Mouse (Mus musculus) heart, adult 2 months (tissue): ENCODE data around the gene Igfbp4. TPM values are rescaled to one million over a fixed set of nuclear protein-coding genes. Genes with fewer than 3 reads are reported as not detected.

ENCODE experiments used
- DNase-seq, 2 experiments: peaks; one replicate each; pipeline ENCODE4 v3.0.0; 2021
- H3K27ac ChIP-seq: fragments of 200-600 bp; 2 replicates; pipeline ENCODE4 v1.8.1; 2022
- H3K27me3 ChIP-seq: fragments of 200-500 bp; 2 replicates; pipeline ENCODE4 v1.6.1; 2012; ENCODE audit warnings: mild to moderate bottlenecking, low read length, inconsistent platforms, mixed read lengths; ENCODE audit not compliant: control insufficient read depth, insufficient read depth
- H3K36me3 ChIP-seq: fragments of 200-500 bp; 2 replicates; pipeline ENCODE4 v1.6.1; 2012; ENCODE audit warnings: low read length, inconsistent platforms; ENCODE audit not compliant: control insufficient read depth, insufficient read depth
- H3K4me1 ChIP-seq: fragments of 200-500 bp; 2 replicates; pipeline ENCODE4 v1.6.1; 2011; ENCODE audit warnings: low read length; ENCODE audit not compliant: control insufficient read depth, insufficient read depth
- H3K4me3 ChIP-seq: fragments of 200-600 bp; 2 replicates; pipeline ENCODE4 v1.8.1; 2022
- H3K79me2 ChIP-seq: fragments of 200-500 bp; replicated peaks from 2 replicates; pipeline ENCODE4 v1.6.1; 2012; ENCODE audit warnings: mild to moderate bottlenecking, inconsistent platforms, low read length, moderate library complexity, mixed read lengths; ENCODE audit not compliant: control insufficient read depth, insufficient read depth
- H3K9ac ChIP-seq: fragments of 200-500 bp; 2 replicates; pipeline ENCODE4 v1.6.1; 2012; ENCODE audit warnings: low read depth, mild to moderate bottlenecking, control low read depth, inconsistent platforms, low read length, mixed read lengths
- CTCF ChIP-seq: fragments of 200-600 bp; IDR thresholded peaks from 2 replicates; pipeline ENCODE4 v1.8.1; 2022; ENCODE audit warnings: antibody characterized with exemption, mild to moderate bottlenecking, moderate library complexity
- EP300 ChIP-seq: fragments of 200-500 bp; IDR thresholded peaks from 2 replicates; pipeline ENCODE4 v1.6.1; 2011; ENCODE audit warnings: low read depth, low read length, control low read depth; ENCODE audit not compliant: insufficient read depth
- POLR2A ChIP-seq: fragments of 200-500 bp; IDR thresholded peaks from 2 replicates; pipeline ENCODE4 v1.6.1; 2011; ENCODE audit warnings: mild to moderate bottlenecking, low read depth, low read length, control low read depth; ENCODE audit not compliant: insufficient read depth
- WGBS: fragments of 180-500 bp; shearing (Covaris S2); methylation state at CpG from one replicate; pipeline ENCODE4 v1.1.7; 2018; 5-methylcytosine and 5-hydroxymethylcytosine counted together
- intact Hi-C: fragments of 180-260 bp; cut with DNase I; formaldehyde crosslinking; loops from one replicate; pipeline ENCODE4 v1.15.1; 2025
- polyA plus RNA-seq: library from polyadenylated mRNA; depleted of rRNA; stranded (reverse); fragments of >200 nt; gene quantifications from 2 replicates; pipeline ENCODE4 v1.2.3, GENCODE M21; 2012
- total RNA-seq, 2 experiments: library from RNA; stranded (reverse); gene quantifications; 2 replicates each; pipeline ENCODE4 v1.2.3; 2021

Igfbp4 gene
- total and polyA plus RNA-seq, 3 experiments = 81.8 to 163 (median 84.2) TPM

DNA sequence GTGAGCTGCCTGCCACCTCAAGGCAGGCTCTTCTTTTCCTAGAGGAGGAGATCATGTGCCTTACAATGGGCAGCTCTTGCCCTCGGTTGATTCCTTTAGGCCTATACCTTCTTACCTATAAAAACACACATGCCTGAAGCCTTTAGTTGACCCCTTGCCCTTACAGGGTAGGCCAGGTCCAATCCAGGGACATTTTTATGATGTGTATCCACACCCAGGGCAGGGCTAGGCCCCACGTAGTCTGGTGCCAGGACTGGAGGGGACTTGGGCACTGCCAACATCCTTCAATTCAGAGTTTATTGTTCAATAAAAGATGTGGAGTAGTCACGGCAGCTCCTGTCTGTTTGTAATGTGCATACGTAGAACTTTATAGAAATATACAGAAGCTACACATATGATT lies 55.4 kb downstream of the Igfbp4 start:
- H3K79me2 ChIP-seq = no peaks in the 10 kb centered on the region
- H3K9ac ChIP-seq = no peak overlapping the region
- intact Hi-C loops = no loop called here
- H3K27me3 ChIP-seq = 0 out of 2 replicates have a peak, but pooled peaks cover 2% of the 10 kb centered on the region
- TF ChIP-seq CTCF (no peak), EP300 (no peak), POLR2A (no peak)
- no peaks in the 10 kb centered on the region for H3K36me3 ChIP-seq
- no peak overlapping the region for H3K27ac ChIP-seq
- no peak for DNase-seq
- no peak overlapping the region for H3K4me3 ChIP-seq
- WGBS = 86% methylated on average over 4 of the region's 4 CpGs
- H3K4me1 ChIP-seq = peaks cover 7% of the 10 kb centered on the region

DNA sequence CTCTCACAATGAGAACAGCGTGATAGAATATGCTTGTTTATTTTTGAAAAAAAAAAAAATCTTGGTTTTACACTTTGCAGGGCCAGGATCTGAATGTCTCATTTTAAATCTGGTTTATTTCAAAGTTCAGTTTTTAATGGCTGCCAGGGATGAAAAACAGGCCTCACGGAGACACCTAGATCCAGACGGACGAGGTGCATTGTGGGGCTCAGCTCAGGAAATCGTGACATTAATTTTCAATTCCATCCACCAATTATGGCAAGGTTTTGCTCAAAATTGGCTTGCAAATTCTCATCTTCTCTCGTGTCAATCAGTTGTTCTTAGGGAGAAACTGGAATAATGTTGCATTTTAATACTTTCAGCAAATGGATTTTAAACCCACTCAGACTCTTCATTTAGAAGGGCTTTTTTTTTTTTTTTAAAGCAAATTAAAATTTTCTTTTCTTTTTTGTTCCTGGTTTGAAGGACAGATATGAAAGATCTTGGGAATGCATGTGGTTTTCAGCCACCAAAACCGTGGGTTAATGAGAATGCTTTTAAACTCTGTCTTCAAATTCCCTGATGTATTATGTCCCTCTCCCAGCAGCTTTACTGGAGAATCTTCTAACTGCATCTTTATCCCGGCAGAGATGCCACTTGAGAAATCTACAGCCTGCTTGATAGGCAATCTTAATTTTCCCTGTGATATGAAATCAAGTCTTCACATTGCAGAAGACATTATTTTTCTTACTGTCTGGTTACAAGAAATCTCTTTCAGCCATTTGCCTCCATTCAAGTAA lies 56.1 kb downstream of the Igfbp4 start:
- intact Hi-C loops = no loop called here
- no peak for DNase-seq
- no peak overlapping the region for H3K9ac ChIP-seq
- 91% methylated on average over 8 of the region's 8 CpGs for WGBS
- no peak overlapping the region for H3K27ac ChIP-seq
- H3K27me3 ChIP-seq = 0 out of 2 replicates have a peak, but pooled peaks cover 2% of the 10 kb centered on the region
- H3K79me2 ChIP-seq = no peaks in the 10 kb centered on the region
- no peaks in the 10 kb centered on the region for H3K36me3 ChIP-seq
- H3K4me3 ChIP-seq = no peak overlapping the region
- H3K4me1 ChIP-seq = peaks cover 7% of the 10 kb centered on the region
- no peak for TF ChIP-seq POLR2A
- TF ChIP-seq CTCF = no peak
- no peak for TF ChIP-seq EP300

DNA sequence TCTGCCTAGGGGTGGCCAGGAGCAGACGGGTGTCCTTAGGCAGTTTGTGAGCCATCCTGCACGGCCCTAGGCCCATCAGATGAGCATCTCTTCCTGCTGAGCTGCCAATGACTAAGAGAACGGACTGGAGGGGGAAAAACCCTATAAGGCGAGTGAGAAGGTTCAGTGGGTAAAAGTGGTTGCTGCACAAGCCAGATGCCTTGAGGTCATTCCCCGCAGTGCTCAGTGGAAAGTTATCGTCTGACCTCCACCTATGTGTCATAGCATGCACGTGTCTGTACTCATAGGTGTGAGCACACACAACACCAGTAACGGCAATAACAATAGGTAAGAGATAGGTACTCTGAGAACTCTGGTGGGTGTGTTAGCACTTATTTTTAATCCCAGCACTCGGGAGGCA lies 57.9 kb downstream of the Igfbp4 start:
- TF ChIP-seq CTCF (no peak), POLR2A (no peak), EP300 (no peak)
- no peak for DNase-seq
- intact Hi-C loops = no loop called here
- Histone ChIP-seq H3K36me3 (no peaks in the 10 kb centered on the region), H3K79me2 (no peaks in the 10 kb centered on the region), H3K4me1 (peaks cover 7% of the 10 kb centered on the region), H3K4me3 (no peak overlapping the region), H3K27ac (no peak overlapping the region), H3K27me3 (0 out of 2 replicates have a peak, but pooled peaks cover 2% of the 10 kb centered on the region), H3K9ac (no peak overlapping the region)
- WGBS = 82% methylated on average over 9 of the region's 9 CpGs

DNA sequence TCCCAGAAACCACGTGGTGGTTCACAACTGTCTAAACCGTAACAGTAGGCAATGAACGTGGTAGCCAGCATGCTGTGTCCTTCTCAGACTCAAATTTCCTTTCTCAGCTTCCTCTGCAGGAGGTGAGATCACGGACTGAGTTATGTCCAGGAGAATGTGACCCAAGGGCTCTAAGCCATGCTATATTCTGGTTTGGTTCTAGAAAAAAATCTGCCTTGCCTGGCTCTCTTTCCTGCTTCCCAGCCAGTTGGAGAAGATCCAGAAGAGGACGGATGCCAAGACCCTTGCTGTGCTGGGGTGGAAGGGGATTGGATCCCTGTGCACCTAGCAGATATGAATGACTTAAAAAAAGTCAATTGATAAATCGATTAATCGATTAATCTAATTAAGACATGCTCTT lies 58.5 kb downstream of the Igfbp4 start:
- no peak overlapping the region for H3K27ac ChIP-seq
- TF ChIP-seq EP300 (no peak), POLR2A (no peak), CTCF (no peak)
- H3K9ac ChIP-seq = no peak overlapping the region
- intact Hi-C loops = no loop called here
- no peaks in the 10 kb centered on the region for H3K79me2 ChIP-seq
- peaks cover 7% of the 10 kb centered on the region for H3K4me1 ChIP-seq
- no peak for DNase-seq
- H3K4me3 ChIP-seq = no peak overlapping the region
- H3K36me3 ChIP-seq = no peaks in the 10 kb centered on the region
- WGBS = 34% methylated on average over 7 of the region's 7 CpGs
- H3K27me3 ChIP-seq = 0 out of 2 replicates have a peak, but pooled peaks cover 2% of the 10 kb centered on the region

DNA sequence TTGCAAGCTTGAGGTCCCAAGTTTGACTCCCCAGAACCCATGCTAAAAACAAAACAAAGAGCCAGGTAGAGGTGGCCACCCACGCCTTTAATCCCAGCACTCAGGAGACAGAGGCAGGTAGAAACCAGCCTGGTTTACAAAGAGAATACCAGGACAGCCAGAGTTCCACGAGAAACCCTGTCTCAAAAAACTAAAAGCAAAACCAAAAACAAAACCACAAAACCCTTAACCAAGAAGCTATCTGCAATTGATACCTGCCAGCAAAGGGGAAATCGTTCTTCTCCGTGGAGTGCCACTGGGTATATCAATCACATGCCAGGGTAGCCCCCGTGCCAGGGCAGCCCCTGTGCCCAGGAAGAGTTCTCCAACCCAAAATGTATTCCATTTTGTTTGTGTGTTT lies 59.2 kb downstream of the Igfbp4 start:
- Histone ChIP-seq H3K4me1 (peaks cover 7% of the 10 kb centered on the region), H3K27me3 (0 out of 2 replicates have a peak, but pooled peaks cover 2% of the 10 kb centered on the region), H3K79me2 (no peaks in the 10 kb centered on the region), H3K36me3 (no peaks in the 10 kb centered on the region), H3K4me3 (no peak overlapping the region), H3K27ac (no peak overlapping the region), H3K9ac (no peak overlapping the region)
- WGBS = 70% methylated on average over 5 of the region's 5 CpGs
- TF ChIP-seq EP300 (no peak), CTCF (no peak), POLR2A (no peak)
- DNase-seq = no peak
- intact Hi-C loops = no loop called here

DNA sequence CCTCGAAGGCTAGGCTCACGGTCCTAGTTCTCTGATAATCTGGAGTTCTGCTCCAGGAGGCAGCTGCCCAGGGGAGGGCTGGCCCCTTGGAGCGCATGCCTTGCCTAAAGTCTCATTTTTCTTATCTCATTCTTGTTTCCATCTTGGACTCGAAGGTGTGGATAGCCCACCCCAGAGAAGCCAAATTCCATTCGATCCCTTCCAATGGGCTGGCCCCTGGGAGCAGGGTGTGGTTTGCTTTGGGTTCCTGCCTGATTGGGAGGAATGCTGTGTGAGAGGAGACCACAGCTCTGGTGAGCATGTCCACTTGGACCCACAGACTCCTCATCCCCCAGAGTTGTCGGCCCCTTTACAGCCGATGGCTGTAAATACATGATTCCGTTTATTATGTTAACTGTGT lies 60.6 kb downstream of the Igfbp4 start:
- DNase-seq = no peak
- Histone ChIP-seq H3K36me3 (no peaks in the 10 kb centered on the region), H3K79me2 (no peaks in the 10 kb centered on the region), H3K4me3 (no peak overlapping the region), H3K27ac (no peak overlapping the region), H3K4me1 (peaks cover 7% of the 10 kb centered on the region), H3K27me3 (0 out of 2 replicates have a peak, but pooled peaks cover 2% of the 10 kb centered on the region), H3K9ac (no peak overlapping the region)
- 47% methylated on average over 8 of the region's 8 CpGs for WGBS
- intact Hi-C loops = no loop called here
- TF ChIP-seq EP300 (no peak), POLR2A (no peak), CTCF (no peak)
